Mouse (Mus musculus) lung, postnatal 0 days (tissue): ENCODE data around the gene Tm9sf3.

Source experiments
- CTCF ChIP-seq: IDR thresholded peaks from 2 replicates; pipeline ENCODE4 v1.5.1; 2016; ENCODE audit warnings: antibody characterized with exemption, mild to moderate bottlenecking
- EP300 ChIP-seq: IDR thresholded peaks from 2 replicates; pipeline ENCODE4 v1.6.1; 2016; ENCODE audit warnings: antibody characterized with exemption, mild to moderate bottlenecking, control low read depth

- no peak for TF ChIP-seq CTCF
- no peak for TF ChIP-seq EP300
Measured at GRCm38 (mm10) chr19:41246271-41246670, 17.5 kb downstream of the Tm9sf3 start.
